8 mouse cellular contexts compared by ENCODE assay signal in the genomic region with DNA sequence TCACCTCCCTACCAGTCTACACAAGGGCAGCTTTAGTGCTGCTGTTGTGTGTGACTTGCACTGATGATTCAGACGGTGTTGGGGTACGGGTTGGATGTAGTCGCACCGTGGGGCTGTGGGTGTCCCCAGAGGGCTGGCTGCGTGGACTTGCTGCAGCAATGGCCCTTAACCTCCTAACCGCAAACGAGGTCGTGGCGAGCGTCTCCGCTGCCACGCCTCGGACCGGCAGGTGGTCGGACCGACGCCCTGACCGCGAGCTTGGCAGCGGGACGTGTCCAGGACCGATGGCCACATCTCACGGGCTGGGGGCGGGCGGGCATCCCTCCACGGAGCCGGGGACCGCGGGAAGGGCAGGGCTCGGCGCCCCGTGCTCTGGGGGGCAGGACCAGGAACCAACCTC. TPM values are rescaled to one million over a fixed set of nuclear protein-coding genes. Genes with fewer than 3 reads are reported as not detected.
DNase-seq lines count a peak whose midpoint lies in the region; ATAC-seq and TF ChIP-seq lines count a peak whose summit lies in the region.

No protein-coding gene starts in this region.

- H3K9me3 ChIP-seq in E14TG2a.4 (ENCODE audit: low read length): no peaks in the 10 kb centered on the region
- no peaks in the 10 kb centered on the region for H3K9me3 ChIP-seq in kidney, postnatal 0 days (replicated peaks; ENCODE audit: low read length)

- H3K36me3 ChIP-seq in kidney, adult 2 months (ENCODE audit: control insufficient read depth, insufficient read depth, low read length): no peaks in the 10 kb centered on the region
- H3K36me3 ChIP-seq in E14TG2a.4 (ENCODE audit: insufficient read depth, low read length): peaks cover 34% of the 10 kb centered on the region
- no peaks in the 10 kb centered on the region for H3K36me3 ChIP-seq in kidney, postnatal 0 days (ENCODE audit: insufficient read depth, low read length)
- H3K36me3 ChIP-seq in macrophage (ENCODE audit: inconsistent target): no peaks in the 10 kb centered on the region
- no peaks in the 10 kb centered on the region for H3K36me3 ChIP-seq in small intestine, adult 2 months (ENCODE audit: control insufficient read depth, insufficient read depth, low read length)

- peaks cover 29% of the 10 kb centered on the region for H3K79me2 ChIP-seq in macrophage (ENCODE audit: inconsistent target)

- H3K4me1 ChIP-seq in kidney, adult 2 months (ENCODE audit: control insufficient read depth, insufficient read depth, low read length): no peaks in the 10 kb centered on the region
- H3K4me1 ChIP-seq in E14TG2a.4 (replicated peaks; ENCODE audit: low read depth, low read length): peaks cover 64% of the 10 kb centered on the region
- peaks cover 4% of the 10 kb centered on the region for H3K4me1 ChIP-seq in cerebellum, adult 2 months (ENCODE audit: control insufficient read depth, insufficient read depth, low read length)
- H3K4me1 ChIP-seq in kidney, postnatal 0 days (replicated peaks; ENCODE audit: insufficient read depth, low read length): no peaks in the 10 kb centered on the region
- H3K4me1 ChIP-seq in small intestine, adult 2 months (ENCODE audit: control insufficient read depth, insufficient read depth, insufficient read length, low read length): peaks cover 2% of the 10 kb centered on the region; the same call in 1 of the 2 replicates

- H3K27me3 ChIP-seq in kidney, adult 2 months (replicated peaks; ENCODE audit: control insufficient read depth, insufficient read depth, low read length): no peaks in the 10 kb centered on the region
- H3K27me3 ChIP-seq in E14TG2a.4 (ENCODE audit: insufficient read depth, low read length): no peaks in the 10 kb centered on the region
- H3K27me3 ChIP-seq in cerebellum, adult 2 months (ENCODE audit: control insufficient read depth, insufficient read depth, low read length): no peaks in the 10 kb centered on the region
- no peaks in the 10 kb centered on the region for H3K27me3 ChIP-seq in kidney, postnatal 0 days (ENCODE audit: insufficient read depth, low read length)
- no peaks in the 10 kb centered on the region for H3K27me3 ChIP-seq in small intestine, adult 2 months (ENCODE audit: control insufficient read depth, insufficient read depth, low read length)

- H3K9ac ChIP-seq in kidney, postnatal 0 days (ENCODE audit: low read depth, low read length): peak overlapping the region; percentile 81

- no peak for TF ChIP-seq CTCF in kidney, adult 2 months (conservative IDR thresholded peaks at IDR 0.05; ENCODE audit: insufficient read depth, insufficient read length, low read depth, low read length)
- no peak for TF ChIP-seq CTCF in E14TG2a.4 (conservative IDR thresholded peaks at IDR 0.05; ENCODE audit: low read length)
- TF ChIP-seq CTCF in cerebellum, adult 2 months (IDR thresholded peaks at IDR 0.05; ENCODE audit: borderline replicate concordance, insufficient read depth, low read depth, low read length): no peak
- TF ChIP-seq CTCF in kidney, postnatal 0 days (IDR thresholded peaks at IDR 0.05; ENCODE audit: low read depth): peak; percentile 20; the same call in 1 of the 2 replicates
- TF ChIP-seq CTCF in small intestine, adult 2 months (IDR thresholded peaks at IDR 0.05; ENCODE audit: extremely low read depth, insufficient read length, insufficient replicate concordance, low read depth, low read length): no peak

- H3K4me3 ChIP-seq in kidney, adult 2 months (ENCODE audit: insufficient read depth, low read depth, low read length): peak overlapping the region; percentile 72
- H3K4me3 ChIP-seq in E14TG2a.4 (replicated peaks; ENCODE audit: low read length) (peak overlapping the region; percentile 91), macrophage (ENCODE audit: inconsistent target) (peak overlapping the region; percentile 52)
- peak overlapping the region; percentile 97 for H3K4me3 ChIP-seq in cerebellum, adult 2 months (replicated peaks; ENCODE audit: insufficient read depth, low read depth, low read length)
- H3K4me3 ChIP-seq in kidney, postnatal 0 days (replicated peaks; ENCODE audit: low read depth, low read length): peak overlapping the region; percentile 81
- peak overlapping the region; percentile 90 for H3K4me3 ChIP-seq in small intestine, adult 2 months (ENCODE audit: low read depth, low read length)

- DNase-seq in kidney, adult 2 months: peak; percentile 43
- DNase-seq in kidney, postnatal 14 days: no peak
- no peak for DNase-seq in cerebellum, adult 2 months
- peak; percentile 20 to 25 for DNase-seq in frontal cortex, postnatal 25 days (ENCODE audit: low spot score in 2 of 2)
- peak; percentile 57 for DNase-seq in kidney, postnatal 0 days (ENCODE audit: low spot score)

- TF ChIP-seq POLR2A in kidney, adult 2 months (IDR thresholded peaks at IDR 0.05; ENCODE audit: low read depth, low read length): no peak
- TF ChIP-seq POLR2A in cerebellum, adult 2 months (IDR thresholded peaks at IDR 0.05; ENCODE audit: borderline replicate concordance, insufficient read depth, low read length): no peak
- no peak for TF ChIP-seq POLR2A in small intestine, adult 2 months (IDR thresholded peaks at IDR 0.05; ENCODE audit: low read depth, low read length)

- peak; percentile 68 for ATAC-seq in kidney, postnatal 0 days (replicated peaks; ENCODE audit: low FRiP score, low read depth)

- H3K27ac ChIP-seq in kidney, adult 2 months (ENCODE audit: insufficient read depth, low read depth, low read length): peak overlapping the region; percentile 26
- H3K27ac ChIP-seq in cerebellum, adult 2 months (ENCODE audit: insufficient read depth, low read length): peak overlapping the region; percentile 93
- H3K27ac ChIP-seq in kidney, postnatal 0 days: peak overlapping the region; percentile 90
- no peak overlapping the region for H3K27ac ChIP-seq in macrophage
- peak overlapping the region; percentile 88 for H3K27ac ChIP-seq in small intestine, adult 2 months (ENCODE audit: insufficient read depth, low read depth, low read length)

- H3K4me2 ChIP-seq in kidney, postnatal 0 days (ENCODE audit: low read length): peak overlapping the region; percentile 68

- WGBS in kidney, adult 2 months: under 1% methylated on average over 32 of the region's 32 CpGs
- WGBS in cerebellum, adult 2 months: under 1% methylated on average over 32 of the region's 32 CpGs
- WGBS in kidney, postnatal 0 days: under 1% methylated on average over 32 of the region's 32 CpGs
- under 1% methylated on average over 32 of the region's 32 CpGs for WGBS in macrophage (ENCODE audit: missing documents)
- under 1% methylated on average over 32 of the region's 32 CpGs for WGBS in small intestine, adult 2 months

RNA-seq across cellular contexts. Expression of a gene that starts 0.7 kb away (rescaled TPM):
- polyA plus RNA-seq in kidney, adult 2 months (2012; rRNA removed): 13.0 and 14.1 TPM in 2 replicates
- 84.7 and 91.7 TPM in 2 replicates for polyA plus RNA-seq in cerebellum, adult 2 months (2012; rRNA removed)
- polyA plus RNA-seq in kidney, postnatal 0 days (2015; fragmentation: Nextera tagmentation; extraction: Ambion mirVana): 19.1 and 20.5 TPM in 2 replicates
- 100 to 1,000 TPM in 12 of 26 experiments, 10 to 100 TPM in 13, 1 to 10 TPM in 1; 9.9 to 146 (median 94.4) TPM for total RNA-seq in macrophage (2018; cell fraction: chromatin; rRNA removed)
- 10 to 100 TPM in 10 of 26 experiments, 1 to 10 TPM in 16; 4.9 to 12.5 (median 9.6) TPM for total RNA-seq in macrophage (2018; cell fraction: cytosol; rRNA removed)
- 10 to 100 TPM in 24 of 26 experiments, 1 to 10 TPM in 2; 8.0 to 85.6 (median 46.4) TPM for total RNA-seq in macrophage (2018; cell fraction: nucleus; rRNA removed)
- polyA plus RNA-seq in macrophage (2018): 7.0 to 8.0 TPM (median 7.1 TPM) in 3 replicates
- 5.8 and 15.9 TPM in 2 replicates for polyA plus RNA-seq in small intestine, adult 2 months (2012; rRNA removed)

Comparison
In these comparisons a context has a peak if more than half of its experiments do, and no peak if none do; other contexts are left out.
1. DNase-seq: peak in kidney, adult 2 months (single experiment), frontal cortex, postnatal 25 days (2 of 2) and kidney, postnatal 0 days (single experiment); none in kidney, postnatal 14 days (single experiment) and cerebellum, adult 2 months (0 of 2).
2. Peak in every context shown above with its lines, with median percentiles within 50 percentile points of each other: H3K4me3 ChIP-seq.